Mouse (Mus musculus): ENCODE measurements at regions not wholly inside any gene's neighbourhood (a gene's known extent, or its start where the extent isn't known, plus 50 kb on each side); places are given as distances from the start of the nearest gene placed in this dataset.
"Not testable (repeated sequence)": the region's sequence is repeated elsewhere in the genome, so short reads cannot be mapped to it uniquely, and the experiment has no call there.

- DNase-seq (ENCODE audit: low spot score) (no peak), ATAC-seq (replicated peaks; ENCODE audit: low FRiP score) (no peak)
- Histone ChIP-seq H3K4me1 (replicated peaks; ENCODE audit: control insufficient read depth, insufficient read depth, low read length) (no peaks in the 10 kb centered on the region; the same call in 1 of the 2 replicates), H3K4me2 (ENCODE audit: low read depth, low read length, severe bottlenecking) (no peak overlapping the region), H3K9me3 (ENCODE audit: control insufficient read depth, low read length) (no peaks in the 10 kb centered on the region), H3K9ac (ENCODE audit: low read length) (no peak overlapping the region), H3K36me3 (ENCODE audit: control insufficient read depth, insufficient read depth, low read length) (no peaks in the 10 kb centered on the region), H3K4me3 (ENCODE audit: low read depth, low read length) (no peak overlapping the region), H3K27me3 (ENCODE audit: control insufficient read depth, insufficient read depth, low read length) (no peaks in the 10 kb centered on the region), H3K27ac (ENCODE audit: low read depth, low read length) (no peak overlapping the region)
- 75% methylated on average over 4 of the region's 4 CpGs for WGBS
These were observed 1158.9 kb downstream of the A830018L16Rik start for GRCm38 (mm10) chr1:12572770-12573169.

DNA sequence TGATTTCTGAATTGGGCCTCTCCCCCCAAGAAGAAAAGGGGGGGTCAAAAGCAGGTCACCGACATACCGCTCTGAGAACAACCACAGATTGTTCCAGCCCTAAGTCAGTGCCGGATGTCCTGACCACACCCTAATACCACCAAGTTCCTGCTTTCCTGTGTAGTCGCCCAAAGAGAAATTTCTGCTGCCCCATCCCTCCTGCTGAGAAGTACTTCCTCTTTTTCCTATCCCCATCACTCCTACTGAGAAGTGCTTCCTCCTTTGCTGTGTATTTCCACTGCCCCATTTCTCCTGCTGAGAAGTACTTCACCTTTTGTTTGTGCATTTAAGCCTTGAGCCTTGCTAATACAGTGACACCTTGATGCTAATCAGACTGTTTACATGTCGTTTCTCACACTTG is 1160.4 kb downstream of the A830018L16Rik start:
- no peaks in the 10 kb centered on the region for H3K9me3 ChIP-seq (ENCODE audit: control insufficient read depth, low read length)
- DNase-seq (ENCODE audit: low spot score) (no peak), ATAC-seq (replicated peaks; ENCODE audit: low FRiP score) (no peak)
- H3K4me1 ChIP-seq (replicated peaks; ENCODE audit: control insufficient read depth, insufficient read depth, low read length): no peaks in the 10 kb centered on the region; the same call in 1 of the 2 replicates
- H3K4me2 ChIP-seq (ENCODE audit: low read depth, low read length, severe bottlenecking): no peak overlapping the region
- no peak overlapping the region for H3K27ac ChIP-seq (ENCODE audit: low read depth, low read length)
- H3K9ac ChIP-seq (ENCODE audit: low read length): no peak overlapping the region
- no peaks in the 10 kb centered on the region for H3K36me3 ChIP-seq (ENCODE audit: control insufficient read depth, insufficient read depth, low read length)
- H3K27me3 ChIP-seq (ENCODE audit: control insufficient read depth, insufficient read depth, low read length): no peaks in the 10 kb centered on the region
- WGBS: 84% methylated on average over 5 of the region's 5 CpGs
- H3K4me3 ChIP-seq (ENCODE audit: low read depth, low read length): no peak overlapping the region

DNA sequence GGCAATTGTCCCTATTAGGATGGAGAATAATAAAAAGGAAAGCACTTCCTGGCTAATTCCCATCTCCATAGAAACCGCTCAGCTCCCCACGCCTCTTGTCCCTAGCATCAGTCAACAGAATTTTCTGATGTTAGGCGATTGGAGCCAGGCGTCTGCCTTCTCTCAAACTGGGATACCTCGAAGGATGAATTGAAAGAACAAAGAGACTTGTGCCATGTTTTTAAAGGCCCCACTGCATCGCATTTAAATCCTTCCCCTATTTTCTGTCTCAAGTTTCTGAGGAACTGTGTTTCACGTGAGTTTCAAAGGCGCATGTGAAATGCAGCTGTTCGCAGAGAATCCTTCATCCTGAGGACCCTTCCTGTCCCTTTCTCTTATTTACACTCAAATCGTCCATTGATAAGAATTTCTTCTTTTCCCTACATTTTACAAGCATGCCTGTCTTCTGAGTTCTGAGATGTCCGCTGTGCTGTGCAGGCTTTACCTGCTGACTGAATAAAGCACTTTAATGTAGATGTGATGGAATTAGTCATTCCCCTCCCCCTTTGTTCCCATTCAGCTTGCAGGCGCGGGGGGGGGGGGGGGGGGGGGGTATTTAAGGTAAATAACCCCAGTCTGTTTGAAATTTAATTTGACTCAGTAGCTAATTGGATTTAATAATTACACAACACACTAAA is 1163.3 kb downstream of the A830018L16Rik start:
- no peaks in the 10 kb centered on the region for H3K36me3 ChIP-seq (ENCODE audit: control insufficient read depth, insufficient read depth, low read length)
- no peaks in the 10 kb centered on the region for H3K27me3 ChIP-seq (ENCODE audit: control insufficient read depth, insufficient read depth, low read length)
- no peaks in the 10 kb centered on the region; the same call in 1 of the 2 replicates for H3K4me1 ChIP-seq (replicated peaks; ENCODE audit: control insufficient read depth, insufficient read depth, low read length)
- H3K4me3 ChIP-seq (ENCODE audit: low read depth, low read length): no peak overlapping the region
- no peaks in the 10 kb centered on the region for H3K9me3 ChIP-seq (ENCODE audit: control insufficient read depth, low read length)
- DNase-seq (ENCODE audit: low spot score) (no peak), ATAC-seq (replicated peaks; ENCODE audit: low FRiP score) (peak; percentile 71)
- H3K27ac ChIP-seq (ENCODE audit: low read depth, low read length): peak overlapping the region; percentile 65; the same call in 1 of the 2 replicates
- H3K9ac ChIP-seq (ENCODE audit: low read length): no peak overlapping the region
- peak overlapping the region; percentile 36; the same call in 1 of the 2 replicates for H3K4me2 ChIP-seq (ENCODE audit: low read depth, low read length, severe bottlenecking)
- 2% methylated on average over 12 of the region's 13 CpGs for WGBS

- WGBS: 52% methylated on average over 1 of the region's 1 CpGs
- Histone ChIP-seq H3K4me1 (replicated peaks; ENCODE audit: control insufficient read depth, insufficient read depth, low read length) (no peaks in the 10 kb centered on the region; the same call in 1 of the 2 replicates), H3K27me3 (ENCODE audit: control insufficient read depth, insufficient read depth, low read length) (no peaks in the 10 kb centered on the region), H3K27ac (ENCODE audit: low read depth, low read length) (no peak overlapping the region), H3K4me3 (ENCODE audit: low read depth, low read length) (no peak overlapping the region), H3K9ac (ENCODE audit: low read length) (no peak overlapping the region), H3K4me2 (ENCODE audit: low read depth, low read length, severe bottlenecking) (no peak overlapping the region), H3K36me3 (ENCODE audit: control insufficient read depth, insufficient read depth, low read length) (no peaks in the 10 kb centered on the region), H3K9me3 (ENCODE audit: control insufficient read depth, low read length) (no peaks in the 10 kb centered on the region)
- no peak for DNase-seq (ENCODE audit: low spot score)
- ATAC-seq (replicated peaks; ENCODE audit: low FRiP score): no peak
These were observed 1164.1 kb downstream of the A830018L16Rik start for GRCm38 (mm10) chr1:12577978-12578377.

- Histone ChIP-seq H3K36me3 (ENCODE audit: control insufficient read depth, insufficient read depth, low read length) (no peaks in the 10 kb centered on the region), H3K4me1 (replicated peaks; ENCODE audit: control insufficient read depth, insufficient read depth, low read length) (no peaks in the 10 kb centered on the region; the same call in 1 of the 2 replicates), H3K4me2 (ENCODE audit: low read depth, low read length, severe bottlenecking) (no peak overlapping the region), H3K27me3 (ENCODE audit: control insufficient read depth, insufficient read depth, low read length) (no peaks in the 10 kb centered on the region), H3K4me3 (ENCODE audit: low read depth, low read length) (no peak overlapping the region), H3K9me3 (ENCODE audit: control insufficient read depth, low read length) (no peaks in the 10 kb centered on the region), H3K27ac (ENCODE audit: low read depth, low read length) (no peak overlapping the region), H3K9ac (ENCODE audit: low read length) (no peak overlapping the region)
- ATAC-seq (replicated peaks; ENCODE audit: low FRiP score): no peak
- no peak for DNase-seq (ENCODE audit: low spot score)
- 81% methylated on average over 3 of the region's 3 CpGs for WGBS
These were observed 1169.1 kb downstream of the A830018L16Rik start for GRCm38 (mm10) chr1:12583012-12583411.

- H3K9me3 ChIP-seq (ENCODE audit: control insufficient read depth, low read length); H3K27ac ChIP-seq (ENCODE audit: low read depth, low read length); ATAC-seq (replicated peaks; ENCODE audit: low FRiP score); H3K27me3 ChIP-seq (ENCODE audit: control insufficient read depth, insufficient read depth, low read length); H3K4me1 ChIP-seq (replicated peaks; ENCODE audit: control insufficient read depth, insufficient read depth, low read length); DNase-seq (ENCODE audit: low spot score); H3K4me2 ChIP-seq (ENCODE audit: low read depth, low read length, severe bottlenecking); H3K9ac ChIP-seq (ENCODE audit: low read length); H3K4me3 ChIP-seq (ENCODE audit: low read depth, low read length); H3K36me3 ChIP-seq (ENCODE audit: control insufficient read depth, insufficient read depth, low read length): not testable (repeated sequence)
- 90% methylated on average over 6 of the region's 6 CpGs for whole genome bisulfite sequencing
These were observed 1173.1 kb downstream of the A830018L16Rik start for GRCm38 (mm10) chr1:12586981-12587380.

- H3K4me3 ChIP-seq (ENCODE audit: low read depth, low read length): no peak overlapping the region
- no peaks in the 10 kb centered on the region for H3K4me1 ChIP-seq (replicated peaks; ENCODE audit: control insufficient read depth, insufficient read depth, low read length)
- H3K9ac ChIP-seq (ENCODE audit: low read length): no peak overlapping the region
- no peak overlapping the region for H3K4me2 ChIP-seq (ENCODE audit: low read depth, low read length, severe bottlenecking)
- no peaks in the 10 kb centered on the region for H3K36me3 ChIP-seq (ENCODE audit: control insufficient read depth, insufficient read depth, low read length)
- no peak for ATAC-seq (replicated peaks; ENCODE audit: low FRiP score)
- DNase-seq (ENCODE audit: low spot score): no peak
- H3K9me3 ChIP-seq (ENCODE audit: control insufficient read depth, low read length): no peaks in the 10 kb centered on the region
- no peak overlapping the region for H3K27ac ChIP-seq (ENCODE audit: low read depth, low read length)
- 94% methylated on average over 4 of the region's 4 CpGs for WGBS
- no peaks in the 10 kb centered on the region for H3K27me3 ChIP-seq (ENCODE audit: control insufficient read depth, insufficient read depth, low read length)
These were observed 1198.2 kb downstream of the A830018L16Rik start for GRCm38 (mm10) chr1:12612102-12612501.

DNA sequence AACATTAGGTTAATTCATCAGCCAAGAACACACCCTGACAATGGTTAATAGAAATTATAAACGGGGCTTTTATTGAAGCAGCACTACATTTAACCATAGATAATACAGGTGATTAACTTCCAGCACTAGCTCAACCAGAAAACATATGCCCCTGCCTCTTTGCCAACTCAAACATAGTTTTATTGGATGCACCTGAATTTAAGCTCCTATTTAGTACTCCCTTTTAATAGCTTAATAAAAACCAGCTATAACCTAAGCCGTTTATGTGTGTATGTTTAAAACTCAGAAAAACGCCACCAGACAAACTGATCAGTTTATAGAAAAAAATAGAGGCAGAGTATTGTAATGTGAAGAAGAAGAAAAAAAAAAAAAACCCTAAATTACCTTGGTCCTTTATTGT is 1201.4 kb downstream of the A830018L16Rik start:
- H3K4me3 ChIP-seq (ENCODE audit: low read depth, low read length): no peak overlapping the region
- no peaks in the 10 kb centered on the region for H3K27me3 ChIP-seq (ENCODE audit: control insufficient read depth, insufficient read depth, low read length)
- no peaks in the 10 kb centered on the region for H3K9me3 ChIP-seq (ENCODE audit: control insufficient read depth, low read length)
- H3K27ac ChIP-seq (ENCODE audit: low read depth, low read length): no peak overlapping the region
- WGBS: 81% methylated on average over 3 of the region's 3 CpGs
- ATAC-seq (replicated peaks; ENCODE audit: low FRiP score) (no peak), DNase-seq (ENCODE audit: low spot score) (no peak)
- no peaks in the 10 kb centered on the region for H3K4me1 ChIP-seq (replicated peaks; ENCODE audit: control insufficient read depth, insufficient read depth, low read length)
- no peak overlapping the region for H3K4me2 ChIP-seq (ENCODE audit: low read depth, low read length, severe bottlenecking)
- no peak overlapping the region for H3K9ac ChIP-seq (ENCODE audit: low read length)
- H3K36me3 ChIP-seq (ENCODE audit: control insufficient read depth, insufficient read depth, low read length): no peaks in the 10 kb centered on the region
